Mouse (Mus musculus) hindbrain, embryonic 11.5 days (tissue): ENCODE results near the gene Shoc2. TPM values are rescaled to one million over a fixed set of nuclear protein-coding genes. Genes with fewer than 3 reads are reported as not detected.

Experiments
- ATAC-seq: fragments of 200-750 bp; cut with Nextera tagmentation; 2 replicates; pipeline ENCODE4 v1.8.0; 2017; ENCODE audit warnings: mild to moderate bottlenecking, moderate TSS enrichment, moderate library complexity; ENCODE audit not compliant: low FRiP score
- DNase-seq: peaks from one replicate; pipeline ENCODE4 v3.0.0-alpha.2; 2015; ENCODE audit warnings: low spot score
- H3K27ac ChIP-seq: fragments of 300-500 bp; sonication (generic); 2 replicates; pipeline ENCODE4 v1.5.1; 2014; ENCODE audit warnings: mild to moderate bottlenecking, low read depth, low read length
- H3K27me3 ChIP-seq: fragments of 300-500 bp; sonication (generic); 2 replicates; pipeline ENCODE4 v1.6.1; 2014; ENCODE audit warnings: mild to moderate bottlenecking, low read length, moderate library complexity, mixed read lengths; ENCODE audit not compliant: control insufficient read depth, insufficient read depth
- H3K36me3 ChIP-seq: fragments of 300-500 bp; sonication (generic); 2 replicates; pipeline ENCODE4 v1.6.1; 2014; ENCODE audit warnings: mild to moderate bottlenecking, low read length, moderate library complexity, mixed read lengths; ENCODE audit not compliant: control insufficient read depth, insufficient read depth
- H3K4me1 ChIP-seq: fragments of 300-500 bp; sonication (generic); replicated peaks from 2 replicates; pipeline ENCODE4 v1.6.1; 2014; ENCODE audit warnings: low read length, mixed read lengths; ENCODE audit not compliant: control insufficient read depth, insufficient read depth
- H3K4me2 ChIP-seq: fragments of 300-500 bp; sonication (generic); replicated peaks from 2 replicates; pipeline ENCODE4 v1.6.1; 2014; ENCODE audit warnings: mild to moderate bottlenecking, low read depth, low read length
- H3K4me3 ChIP-seq: fragments of 300-500 bp; sonication (generic); 2 replicates; pipeline ENCODE4 v1.5.1; 2014; ENCODE audit warnings: low read depth, low read length
- H3K9ac ChIP-seq: fragments of 300-500 bp; sonication (generic); 2 replicates; pipeline ENCODE4 v1.6.1; 2014; ENCODE audit warnings: low read depth, low read length
- H3K9me3 ChIP-seq: fragments of 300-500 bp; sonication (generic); 2 replicates; pipeline ENCODE4 v1.6.1; 2016; ENCODE audit warnings: low read length; ENCODE audit not compliant: control insufficient read depth
- WGBS: fragments of 180-500 bp; shearing (Covaris S2); extraction: QIAGEN DNeasy Blood & Tissue Kit; methylation state at CpG from one replicate; pipeline ENCODE4 v1.1.7; 2014; 5-methylcytosine and 5-hydroxymethylcytosine counted together
- polyA plus RNA-seq: library from polyadenylated mRNA; unstranded; fragments of >200 nt; fragmentation: Nextera tagmentation; extraction: Ambion mirVana; gene quantifications from 2 replicates; pipeline ENCODE4 v1.2.1, GENCODE M21; 2014

The Shoc2 gene
- polyA plus RNA-seq, 1 experiment from 2014 or later, result 80.9 TPM

DNA sequence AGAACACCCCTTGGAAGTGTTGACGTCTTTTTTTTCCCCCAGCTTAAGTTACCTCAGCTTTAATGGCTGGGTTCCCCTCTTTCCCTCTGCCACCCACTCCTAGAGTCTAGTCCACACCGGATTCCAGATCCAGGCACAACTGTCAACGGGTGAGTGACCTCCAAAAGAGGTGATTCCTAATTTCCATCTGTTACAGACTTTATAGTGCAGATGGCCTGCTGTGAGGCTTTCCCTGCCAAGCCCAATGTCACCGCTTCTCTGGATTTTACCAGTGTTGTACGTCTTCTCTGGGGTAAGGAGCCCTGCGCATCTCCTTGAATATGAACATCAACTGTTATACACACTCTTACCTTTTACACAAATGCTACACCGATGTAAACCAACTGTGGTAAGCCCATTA is 95.3 kb downstream of the Shoc2 start:
- Histone ChIP-seq H3K27ac (no peak overlapping the region), H3K4me2 (no peak overlapping the region), H3K4me3 (no peak overlapping the region), H3K9me3 (no peaks in the 10 kb centered on the region), H3K36me3 (no peaks in the 10 kb centered on the region), H3K9ac (no peak overlapping the region), H3K27me3 (no peaks in the 10 kb centered on the region), H3K4me1 (no peaks in the 10 kb centered on the region)
- WGBS, result 72% methylated on average over 7 of the region's 7 CpGs
- DNase-seq (no peak), ATAC-seq (no peak)

GRCm38 (mm10) chr19:54040356-54041028 is 96.4 kb downstream of the Shoc2 start:
- no peak for ATAC-seq
- no peak overlapping the region for H3K27ac ChIP-seq
- H3K36me3 ChIP-seq, result no peaks in the 10 kb centered on the region
- H3K27me3 ChIP-seq, result peaks cover 2% of the 10 kb centered on the region; the same call in 1 of the 2 replicates
- no peak for DNase-seq
- H3K4me1 ChIP-seq, result no peaks in the 10 kb centered on the region
- H3K9ac ChIP-seq, result no peak overlapping the region
- no peak overlapping the region for H3K4me3 ChIP-seq
- 65% methylated on average over 4 of the region's 4 CpGs for WGBS
- no peaks in the 10 kb centered on the region for H3K9me3 ChIP-seq
- no peak overlapping the region for H3K4me2 ChIP-seq

DNA sequence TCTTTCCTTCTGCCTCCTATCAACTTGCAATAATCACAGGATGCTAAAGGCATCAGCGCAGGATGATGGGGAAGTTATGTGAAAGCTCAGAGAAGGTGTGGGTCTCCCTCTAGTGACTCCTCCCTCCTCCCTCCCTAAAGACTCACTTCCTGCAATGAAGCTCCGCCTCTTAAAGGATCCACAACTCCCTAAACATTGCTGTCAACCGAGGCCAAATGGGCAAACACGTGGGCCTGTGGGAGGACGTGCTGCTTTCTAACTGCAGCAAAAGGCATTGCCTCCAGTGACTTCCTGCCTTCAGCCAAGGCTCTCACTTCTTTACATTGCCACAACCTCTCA is 96.9 kb downstream of the Shoc2 start:
- H3K9ac ChIP-seq, result no peak overlapping the region
- no peak overlapping the region for H3K4me2 ChIP-seq
- H3K4me1 ChIP-seq, result peaks cover 3% of the 10 kb centered on the region; the same call in 1 of the 2 replicates
- no peak overlapping the region for H3K4me3 ChIP-seq
- peaks cover 6% of the 10 kb centered on the region for H3K27me3 ChIP-seq
- no peaks in the 10 kb centered on the region for H3K36me3 ChIP-seq
- WGBS, result 43% methylated on average over 5 of the region's 5 CpGs
- ATAC-seq, result no peak
- H3K27ac ChIP-seq, result no peak overlapping the region
- H3K9me3 ChIP-seq, result no peaks in the 10 kb centered on the region
- peak; percentile 11 for DNase-seq

DNA sequence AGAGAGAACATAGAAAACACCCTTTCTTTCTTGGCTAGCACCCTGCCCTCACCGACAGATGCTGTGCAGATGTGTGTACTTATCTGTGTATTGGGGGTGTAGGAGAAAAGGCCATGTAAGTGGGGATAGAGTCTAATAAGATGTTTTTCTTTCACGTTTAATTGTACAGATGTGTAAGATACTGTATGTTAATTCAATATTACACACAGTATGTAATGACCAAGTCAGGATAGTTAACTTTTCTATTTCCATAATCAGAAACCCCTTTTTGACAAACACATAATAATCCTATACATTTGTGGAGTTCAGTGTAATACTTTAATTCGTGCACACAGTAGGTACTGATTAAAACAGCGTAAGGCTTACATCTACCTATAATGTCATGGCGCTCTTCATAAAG is 99.7 kb downstream of the Shoc2 start, which contains the start of gene Adra2a:
TSS of gene Adra2a (plus strand) at position 301 of the 400 bp plus-strand sequence.
- H3K27ac ChIP-seq, result no peak within 1 kb of the TSS
- no peak for DNase-seq
- no peaks in the 10 kb centered on the region for H3K9me3 ChIP-seq
- no peak for ATAC-seq
- H3K9ac ChIP-seq, result peak within 1 kb of the TSS; percentile 72
- peaks cover 6% of the 10 kb centered on the region; the same call in 1 of the 2 replicates for H3K4me1 ChIP-seq
- 77% methylated on average over 5 of the region's 5 CpGs for WGBS
- peaks cover 33% of the 10 kb centered on the region for H3K27me3 ChIP-seq
- no peaks in the 10 kb centered on the region for H3K36me3 ChIP-seq
- H3K4me2 ChIP-seq, result peak within 1 kb of the TSS; percentile 100
- peak within 1 kb of the TSS; percentile 56 for H3K4me3 ChIP-seq

GRCm38 (mm10) chr19:54044507-54045371 is 100.6 kb downstream of the Shoc2 start:
- DNase-seq (peak; percentile 92), ATAC-seq (peak; percentile 88)
- Histone ChIP-seq H3K36me3 (no peaks in the 10 kb centered on the region), H3K9ac (peak overlapping the region; percentile 72), H3K4me3 (peak overlapping the region; percentile 56), H3K9me3 (no peaks in the 10 kb centered on the region), H3K4me2 (peak overlapping the region; percentile 100), H3K4me1 (peaks cover 6% of the 10 kb centered on the region; the same call in 1 of the 2 replicates), H3K27ac (0 out of 2 replicates have a peak overlapping the region, but pooled peaks have one; percentile 14), H3K27me3 (peaks cover 40% of the 10 kb centered on the region)
- WGBS, result under 1% methylated on average over 58 of the region's 59 CpGs

DNA sequence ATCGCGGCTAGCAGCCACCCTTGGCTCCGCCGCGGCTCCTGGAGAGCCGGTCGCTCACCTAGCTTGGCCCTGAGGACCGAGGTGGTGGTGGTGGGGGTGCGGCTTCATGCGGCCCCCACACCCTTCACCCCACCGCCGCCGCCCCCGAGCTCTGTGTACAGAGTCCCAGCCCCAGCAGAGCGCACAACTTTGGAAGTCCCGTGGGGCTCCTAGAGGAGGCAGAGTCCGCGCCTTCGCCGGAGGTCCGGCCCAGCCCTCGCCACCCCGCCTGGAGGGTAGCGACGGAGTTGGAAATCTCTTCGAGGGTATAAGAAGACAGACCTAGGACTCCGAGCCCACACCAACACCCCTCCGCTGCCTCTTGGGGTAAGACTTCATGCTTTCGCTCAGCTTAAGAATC is 101.3 kb downstream of the Shoc2 start:
- H3K4me2 ChIP-seq, result peak overlapping the region; percentile 100
- H3K9ac ChIP-seq, result peak overlapping the region; percentile 72
- 2% methylated on average over 28 of the region's 29 CpGs for WGBS
- H3K27ac ChIP-seq, result 0 out of 2 replicates have a peak overlapping the region, but pooled peaks have one; percentile 14
- no peaks in the 10 kb centered on the region for H3K36me3 ChIP-seq
- H3K4me3 ChIP-seq, result peak overlapping the region; percentile 56
- peaks cover 6% of the 10 kb centered on the region; the same call in 1 of the 2 replicates for H3K4me1 ChIP-seq
- ATAC-seq (no peak; the same call in 1 of the 2 replicates), DNase-seq (peak; percentile 64)
- H3K27me3 ChIP-seq, result peaks cover 41% of the 10 kb centered on the region
- H3K9me3 ChIP-seq, result no peaks in the 10 kb centered on the region

DNA sequence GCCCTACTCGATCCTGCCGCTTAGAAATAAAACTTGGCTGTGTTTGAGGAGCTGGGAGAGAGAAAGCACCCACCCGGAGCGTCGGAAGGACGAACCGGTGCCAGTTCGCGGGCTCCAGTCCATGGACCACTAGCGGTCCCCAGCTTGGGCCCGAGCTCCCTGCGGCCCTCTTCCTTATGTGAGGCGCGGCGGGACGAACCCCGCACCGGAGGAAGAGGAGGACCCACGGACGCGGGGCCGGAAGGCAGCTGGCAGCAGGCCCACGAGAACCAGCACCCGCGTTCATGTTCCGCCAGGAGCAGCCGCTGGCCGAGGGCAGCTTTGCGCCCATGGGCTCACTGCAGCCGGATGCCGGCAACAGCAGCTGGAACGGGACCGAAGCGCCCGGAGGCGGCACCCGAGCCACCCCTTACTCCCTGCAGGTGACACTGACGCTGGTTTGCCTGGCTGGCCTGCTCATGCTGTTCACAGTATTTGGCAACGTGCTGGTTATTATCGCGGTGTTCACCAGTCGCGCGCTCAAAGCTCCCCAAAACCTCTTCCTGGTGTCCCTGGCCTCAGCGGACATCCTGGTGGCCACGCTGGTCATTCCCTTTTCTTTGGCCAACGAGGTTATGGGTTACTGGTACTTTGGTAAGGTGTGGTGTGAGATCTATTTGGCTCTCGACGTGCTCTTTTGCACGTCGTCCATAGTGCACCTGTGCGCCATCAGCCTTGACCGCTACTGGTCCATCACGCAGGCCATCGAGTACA is 102.0 kb downstream of the Shoc2 start:
- ATAC-seq, result no peak
- 4% methylated on average over 50 of the region's 55 CpGs for whole genome bisulfite sequencing
- no peak for DNase-seq
- H3K9me3 ChIP-seq, result no peaks in the 10 kb centered on the region
- peaks cover 41% of the 10 kb centered on the region for H3K27me3 ChIP-seq
- H3K4me1 ChIP-seq, result peaks cover 6% of the 10 kb centered on the region; the same call in 1 of the 2 replicates
- peak overlapping the region; percentile 42; the same call in 1 of the 2 replicates for H3K9ac ChIP-seq
- no peaks in the 10 kb centered on the region for H3K36me3 ChIP-seq
- no peak overlapping the region for H3K27ac ChIP-seq
- H3K4me2 ChIP-seq, result peak overlapping the region; percentile 100
- H3K4me3 ChIP-seq, result peak overlapping the region; percentile 56

DNA sequence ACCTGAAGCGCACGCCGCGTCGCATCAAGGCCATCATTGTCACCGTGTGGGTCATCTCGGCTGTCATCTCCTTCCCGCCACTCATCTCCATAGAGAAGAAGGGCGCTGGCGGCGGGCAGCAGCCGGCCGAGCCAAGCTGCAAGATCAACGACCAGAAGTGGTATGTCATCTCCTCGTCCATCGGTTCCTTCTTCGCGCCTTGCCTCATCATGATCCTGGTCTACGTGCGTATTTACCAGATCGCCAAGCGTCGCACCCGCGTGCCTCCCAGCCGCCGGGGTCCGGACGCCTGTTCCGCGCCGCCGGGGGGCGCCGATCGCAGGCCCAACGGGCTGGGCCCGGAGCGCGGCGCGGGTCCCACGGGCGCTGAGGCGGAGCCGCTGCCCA is 102.6 kb downstream of the Shoc2 start:
- no peak for ATAC-seq
- H3K9me3 ChIP-seq, result no peaks in the 10 kb centered on the region
- no peaks in the 10 kb centered on the region for H3K36me3 ChIP-seq
- under 1% methylated on average over 46 of the region's 46 CpGs for WGBS
- H3K4me3 ChIP-seq, result peak overlapping the region; percentile 56
- peaks cover 41% of the 10 kb centered on the region for H3K27me3 ChIP-seq
- DNase-seq, result peak; percentile 56
- no peak overlapping the region for H3K27ac ChIP-seq
- H3K4me1 ChIP-seq, result peaks cover 6% of the 10 kb centered on the region; the same call in 1 of the 2 replicates
- peak overlapping the region; percentile 100 for H3K4me2 ChIP-seq
- peak overlapping the region; percentile 53 for H3K9ac ChIP-seq
